ENCODE assay signal across 16 mouse cellular contexts in genomic region chr17:42956588-42956987, GRCm38 (mm10).
"Had no signal": no experiment of that assay in that cellular context is flagged by ENCODE, and none has a peak within 500 bp of the region (broad histone marks: within the 10 kb centered on the region; RNA-seq: fewer than 3 reads in every experiment).

No protein-coding gene starts in this region.

- ATAC-seq: liver, postnatal 0 days; midbrain, embryonic 13.5 days; midbrain, embryonic 15.5 days had no signal

- H3K4me1 ChIP-seq: megakaryocyte, embryonic 14.5 days; midbrain, embryonic 13.5 days; midbrain, embryonic 15.5 days; neural tube, embryonic 12.5 days; stomach, embryonic 15.5 days had no signal

- DNase-seq: liver, postnatal 0 days; lung, embryonic 14.5 days; lung, postnatal 14 days; lung, postnatal 36 days; right cerebral cortex, postnatal 14 days; thymus, adult 2 months; thymus, postnatal 25 days; thymus, postnatal 4 days had no signal

- H3K4me3 ChIP-seq: megakaryocyte, embryonic 14.5 days; midbrain, embryonic 13.5 days; midbrain, embryonic 15.5 days; neural tube, embryonic 12.5 days; stomach, embryonic 15.5 days had no signal

- H3K9me3 ChIP-seq: megakaryocyte, embryonic 14.5 days; midbrain, embryonic 13.5 days; midbrain, embryonic 15.5 days; neural tube, embryonic 12.5 days; stomach, embryonic 15.5 days had no signal

- H3K9ac ChIP-seq: liver, postnatal 0 days; lung, embryonic 14.5 days; midbrain, embryonic 13.5 days; midbrain, embryonic 15.5 days; neural tube, embryonic 12.5 days; stomach, embryonic 15.5 days had no signal

- H3K36me3 ChIP-seq: midbrain, embryonic 13.5 days; midbrain, embryonic 15.5 days; neural tube, embryonic 12.5 days; stomach, embryonic 15.5 days had no signal

- H3K4me2 ChIP-seq: lung, embryonic 14.5 days; midbrain, embryonic 11.5 days; midbrain, embryonic 13.5 days; midbrain, embryonic 15.5 days; neural tube, embryonic 12.5 days; stomach, embryonic 15.5 days had no signal

- H3K27me3 ChIP-seq: megakaryocyte, embryonic 14.5 days; midbrain, embryonic 13.5 days; midbrain, embryonic 15.5 days; neural tube, embryonic 12.5 days; stomach, embryonic 15.5 days had no signal

- H3K27ac ChIP-seq: macrophage; midbrain, embryonic 13.5 days; midbrain, embryonic 15.5 days; neural tube, embryonic 12.5 days; stomach, embryonic 15.5 days; stomach, postnatal 0 days had no signal
